Mouse (Mus musculus) limb, embryonic 14.5 days (tissue): ENCODE data around the gene Trank1. TPM values are rescaled to one million over a fixed set of nuclear protein-coding genes. Genes with fewer than 3 reads are reported as not detected.

Experiments
- ATAC-seq: fragments of 200-750 bp; cut with Nextera tagmentation; 2 replicates; pipeline ENCODE4 v1.8.0; 2017; ENCODE audit warnings: low read depth, moderate number of reproducible peaks, moderate TSS enrichment; ENCODE audit not compliant: low FRiP score
- DNase-seq: peaks from one replicate; pipeline ENCODE4 v3.0.0-alpha.2; 2015; ENCODE audit warnings: low spot score
- H3K27ac ChIP-seq: fragments of 300-500 bp; sonication (generic); replicated peaks from 2 replicates; pipeline ENCODE4 v1.5.1; 2014; ENCODE audit warnings: low read depth, mild to moderate bottlenecking, low read length, moderate library complexity, mixed read lengths
- H3K27me3 ChIP-seq: fragments of 300-500 bp; sonication (generic); 2 replicates; pipeline ENCODE4 v1.6.1; 2014; ENCODE audit warnings: low read length, mixed read lengths; ENCODE audit not compliant: control insufficient read depth, insufficient read depth
- H3K36me3 ChIP-seq: fragments of 300-500 bp; sonication (generic); 2 replicates; pipeline ENCODE4 v1.6.1; 2014; ENCODE audit warnings: mild to moderate bottlenecking, low read length, moderate library complexity, mixed read lengths; ENCODE audit not compliant: control insufficient read depth, insufficient read depth
- H3K4me1 ChIP-seq: fragments of 300-500 bp; sonication (generic); 2 replicates; pipeline ENCODE4 v1.6.1; 2014; ENCODE audit warnings: antibody characterized with exemption, low read length, mixed read lengths; ENCODE audit not compliant: control insufficient read depth, insufficient read depth
- H3K4me2 ChIP-seq: fragments of 300-500 bp; sonication (generic); replicated peaks from 2 replicates; pipeline ENCODE4 v1.6.1; 2014; ENCODE audit warnings: low read depth, mild to moderate bottlenecking, low read length, moderate library complexity; ENCODE audit not compliant: severe bottlenecking
- H3K4me3 ChIP-seq: fragments of 300-500 bp; sonication (generic); replicated peaks from 2 replicates; pipeline ENCODE4 v1.5.1; 2014; ENCODE audit warnings: low read length
- H3K9ac ChIP-seq: fragments of 300-500 bp; sonication (generic); 2 replicates; pipeline ENCODE4 v1.6.1; 2014; ENCODE audit warnings: mild to moderate bottlenecking, low read depth, low read length, moderate library complexity; ENCODE audit not compliant: severe bottlenecking
- H3K9me3 ChIP-seq: fragments of 300-500 bp; sonication (generic); 2 replicates; pipeline ENCODE4 v1.6.1; 2016; ENCODE audit warnings: low read length; ENCODE audit not compliant: control insufficient read depth
- POLR2A ChIP-seq: fragments of 200-500 bp; IDR thresholded peaks from 2 replicates; pipeline ENCODE4 v1.8.0; 2012; ENCODE audit warnings: inconsistent platforms, mild to moderate bottlenecking, moderate library complexity, borderline replicate concordance; ENCODE audit not compliant: insufficient read depth, insufficient read length; ENCODE audit errors: extremely low read depth
- WGBS: fragments of 180-500 bp; shearing (Covaris S2); extraction: QIAGEN DNeasy Blood & Tissue Kit; methylation state at CpG from one replicate; pipeline ENCODE4 v1.1.7; 2014; 5-methylcytosine and 5-hydroxymethylcytosine counted together
- polyA plus RNA-seq, 2 experiments: library from polyadenylated mRNA; depleted of rRNA in 1 of 2; stranded (reverse) in 1 of 2; unstranded in 1 of 2; fragments of >200 nt; fragmentation: Nextera tagmentation in 1 of 2; extraction: Ambion mirVana in 1 of 2; gene quantifications; 2 replicates each; pipeline versions ENCODE4 v1.2.1 to v1.2.3; 2012 to 2014

The Trank1 gene
- polyA plus RNA-seq, 2 experiments = 0.83 to 1.2 TPM

DNA sequence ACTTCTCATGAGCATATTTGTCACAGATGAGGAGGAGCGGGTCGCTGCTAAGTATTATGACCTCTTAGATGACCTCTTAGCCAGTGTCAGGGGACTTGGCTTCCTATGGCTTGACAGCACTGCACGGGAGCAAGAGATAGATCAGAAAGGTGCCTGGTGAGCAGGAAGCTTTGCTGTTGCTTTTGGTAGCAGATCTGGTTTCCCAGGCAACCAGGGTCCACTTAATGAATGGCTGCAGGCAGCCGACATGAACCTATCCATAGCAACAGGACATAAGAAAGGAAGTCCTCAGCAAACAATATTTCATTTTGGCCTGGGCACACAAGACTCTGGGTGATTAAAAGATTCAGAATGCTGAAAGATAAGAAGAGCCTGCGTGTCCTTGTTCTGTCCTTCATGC is 25.9 kb upstream of the Trank1 start:
- Histone ChIP-seq H3K27me3 (no peaks in the 10 kb centered on the region), H3K36me3 (no peaks in the 10 kb centered on the region), H3K4me1 (0 out of 2 replicates have a peak, but pooled peaks cover 6% of the 10 kb centered on the region), H3K9ac (no peak overlapping the region), H3K9me3 (no peaks in the 10 kb centered on the region), H3K4me3 (no peak overlapping the region), H3K27ac (no peak overlapping the region), H3K4me2 (no peak overlapping the region)
- WGBS = 26% methylated on average over 5 of the region's 5 CpGs
- DNase-seq = no peak
- TF ChIP-seq POLR2A = no peak
- no peak for ATAC-seq

DNA sequence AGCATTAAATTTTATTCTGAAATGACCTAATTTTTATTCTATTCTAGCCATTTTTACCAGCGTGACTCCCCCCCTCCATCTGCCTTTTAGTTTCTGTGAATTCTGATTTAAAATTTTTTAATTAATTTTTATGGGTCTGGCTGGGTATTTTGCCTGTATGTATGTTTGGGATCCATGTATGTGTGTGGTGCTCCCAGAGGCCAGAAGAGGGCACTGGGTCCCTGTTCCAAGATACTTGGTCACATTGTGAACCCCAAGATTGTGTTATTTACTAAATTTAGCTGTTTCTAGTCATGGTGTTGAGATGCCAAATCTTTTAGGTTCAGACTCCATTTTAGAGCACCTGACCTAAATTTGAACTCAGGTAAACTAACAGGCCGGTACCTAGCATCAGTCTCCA is 25.1 kb upstream of the Trank1 start:
- no peak for ATAC-seq
- Histone ChIP-seq H3K9me3 (no peaks in the 10 kb centered on the region), H3K4me1 (0 out of 2 replicates have a peak, but pooled peaks cover 6% of the 10 kb centered on the region), H3K27me3 (no peaks in the 10 kb centered on the region), H3K4me3 (no peak overlapping the region), H3K27ac (no peak overlapping the region), H3K36me3 (no peaks in the 10 kb centered on the region), H3K9ac (no peak overlapping the region), H3K4me2 (no peak overlapping the region)
- no peak for TF ChIP-seq POLR2A
- DNase-seq = no peak
- 63% methylated on average over 2 of the region's 2 CpGs for WGBS

GRCm38 (mm10) chr9:111287956-111288355 is 23.6 kb upstream of the Trank1 start:
- no peak for DNase-seq
- no peak overlapping the region for H3K4me2 ChIP-seq
- no peak overlapping the region for H3K9ac ChIP-seq
- 0 out of 2 replicates have a peak, but pooled peaks cover 6% of the 10 kb centered on the region for H3K4me1 ChIP-seq
- H3K4me3 ChIP-seq = no peak overlapping the region
- H3K27me3 ChIP-seq = no peaks in the 10 kb centered on the region
- H3K9me3 ChIP-seq = no peaks in the 10 kb centered on the region
- WGBS = 93% methylated on average over 4 of the region's 4 CpGs
- ATAC-seq = no peak
- H3K36me3 ChIP-seq = no peaks in the 10 kb centered on the region
- no peak for TF ChIP-seq POLR2A
- H3K27ac ChIP-seq = no peak overlapping the region

DNA sequence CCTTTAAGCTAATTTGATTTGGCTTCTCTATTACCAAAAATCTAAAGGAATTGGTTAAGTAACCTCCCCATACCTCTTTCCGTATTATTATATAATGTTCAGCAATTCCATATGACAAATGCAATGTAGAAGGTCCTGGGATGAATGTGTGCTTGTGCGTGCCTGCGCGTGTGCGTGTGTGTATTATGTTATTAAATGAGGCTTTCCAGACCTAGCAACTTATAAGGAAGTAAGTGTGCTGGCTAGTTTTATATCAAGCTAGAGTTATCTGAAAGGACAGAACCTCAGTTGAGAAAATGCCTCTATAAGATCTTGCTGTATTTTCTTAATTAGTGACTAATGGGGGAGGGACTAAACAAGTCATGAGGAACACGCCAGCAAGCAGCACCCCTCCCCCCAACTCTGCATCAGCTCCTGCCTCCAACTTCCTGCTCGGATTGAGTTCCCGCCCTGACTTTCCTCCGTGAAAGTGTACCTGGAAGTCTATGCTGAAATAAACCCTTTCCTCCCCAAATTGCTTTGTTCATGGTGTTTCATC is 22.2 kb upstream of the Trank1 start:
- Histone ChIP-seq H3K9me3 (no peaks in the 10 kb centered on the region), H3K27ac (no peak overlapping the region), H3K27me3 (no peaks in the 10 kb centered on the region), H3K4me1 (0 out of 2 replicates have a peak, but pooled peaks cover 6% of the 10 kb centered on the region), H3K9ac (no peak overlapping the region), H3K36me3 (no peaks in the 10 kb centered on the region), H3K4me2 (peak overlapping the region; percentile 40), H3K4me3 (peak overlapping the region; percentile 11; the same call in 1 of the 2 replicates)
- TF ChIP-seq POLR2A = no peak
- WGBS = 50% methylated on average over 9 of the region's 9 CpGs
- peak; percentile 47 for DNase-seq
- peak; percentile 39; the same call in 1 of the 2 replicates for ATAC-seq

GRCm38 (mm10) chr9:111289832-111290339 is 21.7 kb upstream of the Trank1 start:
- Histone ChIP-seq H3K4me3 (peak overlapping the region; percentile 11; the same call in 1 of the 2 replicates), H3K4me1 (0 out of 2 replicates have a peak, but pooled peaks cover 6% of the 10 kb centered on the region), H3K9me3 (no peaks in the 10 kb centered on the region), H3K27ac (no peak overlapping the region), H3K36me3 (no peaks in the 10 kb centered on the region), H3K9ac (no peak overlapping the region), H3K27me3 (no peaks in the 10 kb centered on the region), H3K4me2 (peak overlapping the region; percentile 40)
- DNase-seq (peak; percentile 85), ATAC-seq (peak; percentile 72)
- 16% methylated on average over 21 of the region's 21 CpGs for WGBS
- no peak for TF ChIP-seq POLR2A
